Mouse (Mus musculus): ENCODE data around the gene Antxr1. TPM values are rescaled to one million over a fixed set of nuclear protein-coding genes. Genes with fewer than 3 reads are reported as not detected.

Antxr1 gene
- polyA plus RNA-seq, 1 experiment from 2014 or later: 4.3 TPM

GRCm38 (mm10) chr6:87203467-87203866 is 132.2 kb downstream of the Antxr1 start:
- Histone ChIP-seq H3K27me3 (no peaks in the 10 kb centered on the region), H3K36me3 (replicated peaks) (peaks cover 3% of the 10 kb centered on the region), H3K27ac (no peak overlapping the region), H3K4me2 (no peak overlapping the region), H3K4me3 (replicated peaks) (no peak overlapping the region), H3K4me1 (no peaks in the 10 kb centered on the region), H3K9me3 (no peaks in the 10 kb centered on the region), H3K9ac (no peak overlapping the region)
- 78% methylated on average over 4 of the region's 4 CpGs for WGBS
- no peak for ATAC-seq (ENCODE audit: low FRiP score)

- WGBS: 78% methylated on average over 2 of the region's 2 CpGs
- H3K27ac ChIP-seq: no peak overlapping the region
- no peak for ATAC-seq (ENCODE audit: low FRiP score)
These were observed 132.6 kb downstream of the Antxr1 start for GRCm38 (mm10) chr6:87203065-87203464.

GRCm38 (mm10) chr6:87202048-87202605 is 133.5 kb downstream of the Antxr1 start:
- Histone ChIP-seq H3K36me3 (replicated peaks) (peaks cover 3% of the 10 kb centered on the region), H3K4me1 (no peaks in the 10 kb centered on the region), H3K4me2 (no peak overlapping the region), H3K4me3 (replicated peaks) (no peak overlapping the region), H3K27ac (no peak overlapping the region), H3K9ac (no peak overlapping the region), H3K9me3 (no peaks in the 10 kb centered on the region), H3K27me3 (no peaks in the 10 kb centered on the region)
- WGBS: 90% methylated on average over 13 of the region's 13 CpGs
- ATAC-seq (ENCODE audit: low FRiP score): no peak

More at GRCm38 (mm10) chr6:87203065-87203464, 132.6 kb downstream of the Antxr1 start:
- no peaks in the 10 kb centered on the region for H3K27me3 ChIP-seq
- H3K36me3 ChIP-seq (replicated peaks): peaks cover 3% of the 10 kb centered on the region
- no peak overlapping the region for H3K4me2 ChIP-seq
- H3K9ac ChIP-seq: no peak overlapping the region
- no peaks in the 10 kb centered on the region for H3K9me3 ChIP-seq
- no peaks in the 10 kb centered on the region for H3K4me1 ChIP-seq
- H3K4me3 ChIP-seq (replicated peaks): no peak overlapping the region

- no peak overlapping the region for H3K9ac ChIP-seq
- H3K4me2 ChIP-seq: no peak overlapping the region
- no peaks in the 10 kb centered on the region for H3K9me3 ChIP-seq
- no peak overlapping the region for H3K4me3 ChIP-seq (replicated peaks)
- H3K4me1 ChIP-seq: no peaks in the 10 kb centered on the region
- no peaks in the 10 kb centered on the region; the same call in none of the 2 replicates for H3K36me3 ChIP-seq (replicated peaks)
- WGBS: 80% methylated on average over 3 of the region's 3 CpGs
- ATAC-seq (ENCODE audit: low FRiP score): no peak
- no peak overlapping the region for H3K27ac ChIP-seq
- H3K27me3 ChIP-seq: no peaks in the 10 kb centered on the region
These were observed 145.9 kb downstream of the Antxr1 start for GRCm38 (mm10) chr6:87189755-87190154.

- no peak for ATAC-seq (ENCODE audit: low FRiP score)
- H3K4me3 ChIP-seq (replicated peaks): no peak overlapping the region
- H3K4me2 ChIP-seq: no peak overlapping the region
- no peaks in the 10 kb centered on the region; the same call in none of the 2 replicates for H3K36me3 ChIP-seq (replicated peaks)
- no peaks in the 10 kb centered on the region for H3K4me1 ChIP-seq
- H3K9ac ChIP-seq: no peak overlapping the region
- no peak overlapping the region for H3K27ac ChIP-seq
- 88% methylated on average over 12 of the region's 12 CpGs for WGBS
- no peaks in the 10 kb centered on the region for H3K27me3 ChIP-seq
- H3K9me3 ChIP-seq: no peaks in the 10 kb centered on the region
These were observed 148.6 kb downstream of the Antxr1 start for GRCm38 (mm10) chr6:87186988-87187387.

GRCm38 (mm10) chr6:87184418-87184817 is 151.2 kb downstream of the Antxr1 start:
- H3K4me1 ChIP-seq: no peaks in the 10 kb centered on the region
- no peak overlapping the region for H3K27ac ChIP-seq
- WGBS: 82% methylated on average over 3 of the region's 3 CpGs

GRCm38 (mm10) chr6:87183981-87184380 is 151.6 kb downstream of the Antxr1 start:
- Histone ChIP-seq H3K4me1 (no peaks in the 10 kb centered on the region), H3K4me3 (replicated peaks) (no peak overlapping the region), H3K27ac (no peak overlapping the region), H3K36me3 (replicated peaks) (peaks cover 1% of the 10 kb centered on the region), H3K4me2 (no peak overlapping the region), H3K9me3 (no peaks in the 10 kb centered on the region), H3K27me3 (no peaks in the 10 kb centered on the region), H3K9ac (no peak overlapping the region)
- ATAC-seq (ENCODE audit: low FRiP score): no peak
- WGBS: 84% methylated on average over 11 of the region's 11 CpGs

More at GRCm38 (mm10) chr6:87184418-87184817, 151.2 kb downstream of the Antxr1 start:
- Histone ChIP-seq H3K36me3 (replicated peaks) (no peaks in the 10 kb centered on the region; the same call in none of the 2 replicates), H3K27me3 (no peaks in the 10 kb centered on the region), H3K4me2 (no peak overlapping the region), H3K9ac (no peak overlapping the region), H3K9me3 (no peaks in the 10 kb centered on the region), H3K4me3 (replicated peaks) (no peak overlapping the region)
- no peak for ATAC-seq (ENCODE audit: low FRiP score)

- H3K27ac ChIP-seq: no peak overlapping the region
- 93% methylated on average over 8 of the region's 8 CpGs for WGBS
- H3K9ac ChIP-seq: no peak overlapping the region
- H3K27me3 ChIP-seq: no peaks in the 10 kb centered on the region
- H3K4me1 ChIP-seq: no peaks in the 10 kb centered on the region
- H3K36me3 ChIP-seq (replicated peaks): peaks cover 5% of the 10 kb centered on the region
- H3K9me3 ChIP-seq: no peaks in the 10 kb centered on the region
- ATAC-seq (ENCODE audit: low FRiP score): no peak
- H3K4me2 ChIP-seq: no peak overlapping the region
- H3K4me3 ChIP-seq (replicated peaks): no peak overlapping the region
These were observed 152.5 kb downstream of the Antxr1 start for GRCm38 (mm10) chr6:87183159-87183558.

- H3K4me1 ChIP-seq: no peaks in the 10 kb centered on the region
- H3K36me3 ChIP-seq (replicated peaks): peaks cover 5% of the 10 kb centered on the region
- no peak overlapping the region for H3K4me2 ChIP-seq
- WGBS: 88% methylated on average over 6 of the region's 6 CpGs
- no peak overlapping the region for H3K27ac ChIP-seq
- H3K9me3 ChIP-seq: no peaks in the 10 kb centered on the region
- H3K4me3 ChIP-seq (replicated peaks): no peak overlapping the region
- H3K27me3 ChIP-seq: no peaks in the 10 kb centered on the region
- no peak overlapping the region for H3K9ac ChIP-seq
- ATAC-seq (ENCODE audit: low FRiP score): no peak
These were observed 152.9 kb downstream of the Antxr1 start for GRCm38 (mm10) chr6:87182736-87183135.

GRCm38 (mm10) chr6:87171461-87171860 is 164.2 kb downstream of the Antxr1 start:
- Histone ChIP-seq H3K4me2 (no peak overlapping the region), H3K4me3 (replicated peaks) (no peak overlapping the region), H3K9me3 (no peaks in the 10 kb centered on the region), H3K9ac (no peak overlapping the region), H3K4me1 (no peaks in the 10 kb centered on the region), H3K36me3 (replicated peaks) (peaks cover 4% of the 10 kb centered on the region), H3K27me3 (no peaks in the 10 kb centered on the region), H3K27ac (no peak overlapping the region)
- WGBS: 90% methylated on average over 3 of the region's 3 CpGs
- ATAC-seq (ENCODE audit: low FRiP score): no peak

GRCm38 (mm10) chr6:87170875-87171274 is 164.7 kb downstream of the Antxr1 start:
- no peaks in the 10 kb centered on the region for H3K4me1 ChIP-seq
- WGBS: 93% methylated on average over 6 of the region's 6 CpGs
- H3K27me3 ChIP-seq: no peaks in the 10 kb centered on the region
- no peak overlapping the region for H3K4me2 ChIP-seq
- no peak for ATAC-seq (ENCODE audit: low FRiP score)
- no peak overlapping the region for H3K27ac ChIP-seq
- H3K4me3 ChIP-seq (replicated peaks): no peak overlapping the region
- H3K9me3 ChIP-seq: no peaks in the 10 kb centered on the region
- H3K36me3 ChIP-seq (replicated peaks): peaks cover 4% of the 10 kb centered on the region
- H3K9ac ChIP-seq: no peak overlapping the region

- ATAC-seq (ENCODE audit: low FRiP score): no peak
- Histone ChIP-seq H3K4me3 (replicated peaks) (no peak overlapping the region), H3K36me3 (replicated peaks) (peaks cover 2% of the 10 kb centered on the region), H3K4me1 (no peaks in the 10 kb centered on the region), H3K9ac (no peak overlapping the region), H3K27ac (no peak overlapping the region), H3K9me3 (no peaks in the 10 kb centered on the region), H3K4me2 (no peak overlapping the region), H3K27me3 (no peaks in the 10 kb centered on the region)
- 86% methylated on average over 6 of the region's 6 CpGs for WGBS
These were observed 165.3 kb downstream of the Antxr1 start for GRCm38 (mm10) chr6:87170277-87170676.

GRCm38 (mm10) chr6:87168021-87168420 is 167.6 kb downstream of the Antxr1 start:
- no peak overlapping the region for H3K9ac ChIP-seq
- no peaks in the 10 kb centered on the region for H3K36me3 ChIP-seq (replicated peaks)
- H3K27me3 ChIP-seq: no peaks in the 10 kb centered on the region
- no peaks in the 10 kb centered on the region for H3K4me1 ChIP-seq
- 94% methylated on average over 9 of the region's 9 CpGs for WGBS
- H3K27ac ChIP-seq: no peak overlapping the region
- H3K4me2 ChIP-seq: no peak overlapping the region
- H3K4me3 ChIP-seq (replicated peaks): no peak overlapping the region
- no peak for ATAC-seq (ENCODE audit: low FRiP score)
- H3K9me3 ChIP-seq: no peaks in the 10 kb centered on the region
